Mouse (Mus musculus): Measurements from ENCODE around the gene Cacfd1. TPM values are rescaled to one million over a fixed set of nuclear protein-coding genes. Genes with fewer than 3 reads are reported as not detected.
A peak's percentile ranks its signal among the peaks of the same experiment; 100 is the strongest.

Gene Cacfd1
- polyA plus RNA-seq, 1 experiment from 2014 or later, result 86.7 TPM

DNA sequence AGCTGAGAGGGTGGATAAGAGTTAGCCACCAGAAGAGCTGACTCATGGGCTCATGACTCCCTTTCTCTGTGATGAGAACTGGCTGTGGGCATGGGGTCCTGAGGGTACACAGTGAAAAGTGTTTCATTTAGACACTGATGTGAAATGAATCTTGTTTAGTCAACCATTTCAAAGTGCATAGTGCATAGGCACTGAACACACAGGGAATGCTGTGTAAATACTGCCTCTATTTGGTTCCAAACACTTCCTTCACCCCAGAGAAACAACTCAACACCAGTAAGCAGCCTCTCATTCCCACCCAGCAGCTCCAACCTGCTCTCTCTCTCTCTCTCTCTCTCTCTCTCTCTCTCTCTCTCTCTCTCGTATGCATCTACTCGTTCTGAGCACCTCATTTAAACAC is 25.5 kb upstream of the Cacfd1 start:
- DNase-seq (ENCODE audit: low spot score) (no peak), ATAC-seq (ENCODE audit: insufficient number of reproducible peaks, low FRiP score, low TSS enrichment, low read depth) (no peak)
- no peaks in the 10 kb centered on the region for H3K9me3 ChIP-seq (ENCODE audit: control insufficient read depth, low read length)
- H3K27ac ChIP-seq (replicated peaks; ENCODE audit: low read depth, low read length), result no peak overlapping the region
- H3K27me3 ChIP-seq (ENCODE audit: control insufficient read depth, insufficient read depth, low read length), result no peaks in the 10 kb centered on the region
- H3K4me2 ChIP-seq (ENCODE audit: low read depth, severe bottlenecking), result no peak overlapping the region
- WGBS, result 72% methylated on average over 2 of the region's 2 CpGs
- no peaks in the 10 kb centered on the region for H3K36me3 ChIP-seq (ENCODE audit: control insufficient read depth, insufficient read depth, low read length)
- H3K9ac ChIP-seq (ENCODE audit: low read length), result no peak overlapping the region
- H3K4me3 ChIP-seq (ENCODE audit: low read depth, low read length), result no peak overlapping the region
- no peaks in the 10 kb centered on the region for H3K4me1 ChIP-seq (ENCODE audit: control insufficient read depth, insufficient read depth, low read length)

DNA sequence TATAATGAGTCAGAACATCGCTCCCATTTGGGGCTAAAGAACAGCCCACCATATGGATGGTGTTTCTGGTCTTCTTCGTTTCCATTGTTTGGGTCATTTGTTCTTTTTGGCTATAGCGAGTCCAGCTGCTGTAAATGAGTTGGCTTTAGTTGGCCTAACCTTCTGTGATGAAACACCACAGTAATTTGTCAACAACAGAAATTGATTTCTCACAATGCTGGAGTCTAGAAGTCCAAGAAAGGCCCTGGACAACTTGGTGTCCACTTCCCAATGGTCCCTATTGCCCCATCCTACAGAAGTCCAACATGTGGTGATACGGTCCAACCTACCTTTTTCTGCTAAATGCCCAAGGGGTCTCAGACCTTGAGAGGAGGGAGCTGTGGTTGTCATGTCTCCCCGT is 25.1 kb upstream of the Cacfd1 start:
- Histone ChIP-seq H3K4me1 (ENCODE audit: control insufficient read depth, insufficient read depth, low read length) (no peaks in the 10 kb centered on the region), H3K36me3 (ENCODE audit: control insufficient read depth, insufficient read depth, low read length) (no peaks in the 10 kb centered on the region), H3K27ac (replicated peaks; ENCODE audit: low read depth, low read length) (no peak overlapping the region), H3K9ac (ENCODE audit: low read length) (no peak overlapping the region), H3K9me3 (ENCODE audit: control insufficient read depth, low read length) (no peaks in the 10 kb centered on the region), H3K4me2 (ENCODE audit: low read depth, severe bottlenecking) (no peak overlapping the region), H3K27me3 (ENCODE audit: control insufficient read depth, insufficient read depth, low read length) (no peaks in the 10 kb centered on the region), H3K4me3 (ENCODE audit: low read depth, low read length) (no peak overlapping the region)
- WGBS, result 88% methylated on average over 5 of the region's 5 CpGs
- DNase-seq (ENCODE audit: low spot score), result no peak
- ATAC-seq (ENCODE audit: insufficient number of reproducible peaks, low FRiP score, low TSS enrichment, low read depth), result no peak

DNA sequence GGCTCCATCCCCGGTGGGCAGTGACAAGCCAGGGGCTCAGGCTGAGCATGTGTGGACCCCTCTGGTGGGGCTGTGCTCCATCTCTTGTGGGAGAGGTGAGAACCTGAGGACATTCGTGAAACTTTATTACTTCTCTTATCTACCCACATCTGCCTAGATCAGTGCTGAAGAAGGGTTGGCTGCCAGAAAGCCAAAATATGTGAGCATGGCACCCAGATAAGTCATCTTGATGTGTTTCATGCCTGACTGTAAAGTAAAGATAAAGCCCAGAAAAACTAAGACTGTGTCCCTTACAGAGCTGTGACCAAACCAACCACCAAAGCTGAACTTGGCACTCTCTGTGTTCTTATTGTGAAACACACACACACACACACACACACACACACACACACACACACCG is 15.8 kb upstream of the Cacfd1 start:
- no peaks in the 10 kb centered on the region for H3K4me1 ChIP-seq (ENCODE audit: control insufficient read depth, insufficient read depth, low read length)
- ATAC-seq (ENCODE audit: insufficient number of reproducible peaks, low FRiP score, low TSS enrichment, low read depth) (no peak), DNase-seq (ENCODE audit: low spot score) (no peak)
- no peak overlapping the region for H3K4me3 ChIP-seq (ENCODE audit: low read depth, low read length)
- no peaks in the 10 kb centered on the region for H3K27me3 ChIP-seq (ENCODE audit: control insufficient read depth, insufficient read depth, low read length)
- H3K9ac ChIP-seq (ENCODE audit: low read length), result no peak overlapping the region
- H3K4me2 ChIP-seq (ENCODE audit: low read depth, severe bottlenecking), result no peak overlapping the region
- no peak overlapping the region for H3K27ac ChIP-seq (replicated peaks; ENCODE audit: low read depth, low read length)
- 79% methylated on average over 3 of the region's 3 CpGs for WGBS
- H3K36me3 ChIP-seq (ENCODE audit: control insufficient read depth, insufficient read depth, low read length), result no peaks in the 10 kb centered on the region
- H3K9me3 ChIP-seq (ENCODE audit: control insufficient read depth, low read length), result no peaks in the 10 kb centered on the region

DNA sequence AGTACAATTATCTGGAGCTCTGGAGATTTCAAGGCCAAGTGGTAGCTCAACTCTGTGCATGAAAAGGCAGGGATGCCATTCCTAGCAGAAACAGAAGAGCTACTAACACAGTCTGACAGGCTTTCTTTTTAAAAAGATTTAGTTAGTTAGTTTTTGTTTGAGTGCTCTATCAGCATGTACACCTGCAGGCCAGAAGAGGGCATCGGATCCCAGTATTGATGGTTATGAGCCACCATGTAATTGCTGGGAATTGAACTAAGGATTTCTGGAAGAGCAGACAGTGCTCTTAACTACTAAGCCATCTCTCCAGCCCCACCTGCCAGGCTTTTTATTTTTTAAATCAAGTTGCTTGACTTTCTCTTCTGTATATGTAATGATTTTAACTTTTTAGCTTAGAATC is 12.2 kb upstream of the Cacfd1 start:
- no peak overlapping the region for H3K27ac ChIP-seq (replicated peaks; ENCODE audit: low read depth, low read length)
- ATAC-seq (ENCODE audit: insufficient number of reproducible peaks, low FRiP score, low TSS enrichment, low read depth) (no peak), DNase-seq (ENCODE audit: low spot score) (no peak)
- H3K4me2 ChIP-seq (ENCODE audit: low read depth, severe bottlenecking), result no peak overlapping the region
- H3K9me3 ChIP-seq (ENCODE audit: control insufficient read depth, low read length), result no peaks in the 10 kb centered on the region
- H3K9ac ChIP-seq (ENCODE audit: low read length), result no peak overlapping the region
- no peaks in the 10 kb centered on the region for H3K36me3 ChIP-seq (ENCODE audit: control insufficient read depth, insufficient read depth, low read length)
- no peak overlapping the region for H3K4me3 ChIP-seq (ENCODE audit: low read depth, low read length)
- H3K4me1 ChIP-seq (ENCODE audit: control insufficient read depth, insufficient read depth, low read length), result no peaks in the 10 kb centered on the region
- WGBS, result 86% methylated on average over 1 of the region's 1 CpGs
- H3K27me3 ChIP-seq (ENCODE audit: control insufficient read depth, insufficient read depth, low read length), result no peaks in the 10 kb centered on the region

DNA sequence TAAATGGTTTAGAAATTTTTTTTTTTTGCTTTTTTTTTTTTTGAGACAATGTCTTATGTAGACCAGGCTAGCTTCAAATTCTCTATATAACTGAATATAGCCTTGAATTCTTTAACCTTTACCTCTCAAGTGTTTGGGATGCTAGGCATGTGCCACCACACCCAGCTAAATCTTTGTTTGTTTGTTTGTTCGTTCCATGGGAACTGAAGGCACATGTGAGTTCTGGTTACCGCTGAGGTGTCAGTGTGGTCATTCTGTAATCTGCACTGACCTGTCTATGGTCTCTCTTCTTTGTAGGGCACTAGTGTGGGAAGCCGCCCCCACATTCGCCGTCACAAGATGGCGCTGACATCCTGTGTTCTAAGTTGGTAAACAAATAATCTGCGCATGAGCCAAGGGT is 11.7 kb upstream of the Cacfd1 start:
- H3K4me2 ChIP-seq (ENCODE audit: low read depth, severe bottlenecking), result no peak overlapping the region
- no peak for DNase-seq (ENCODE audit: low spot score)
- no peaks in the 10 kb centered on the region for H3K9me3 ChIP-seq (ENCODE audit: control insufficient read depth, low read length)
- no peaks in the 10 kb centered on the region for H3K36me3 ChIP-seq (ENCODE audit: control insufficient read depth, insufficient read depth, low read length)
- no peak overlapping the region for H3K9ac ChIP-seq (ENCODE audit: low read length)
- ATAC-seq (ENCODE audit: insufficient number of reproducible peaks, low FRiP score, low TSS enrichment, low read depth), result no peak
- H3K27ac ChIP-seq (replicated peaks; ENCODE audit: low read depth, low read length), result no peak overlapping the region
- WGBS, result 93% methylated on average over 6 of the region's 7 CpGs
- no peaks in the 10 kb centered on the region for H3K27me3 ChIP-seq (ENCODE audit: control insufficient read depth, insufficient read depth, low read length)
- H3K4me3 ChIP-seq (ENCODE audit: low read depth, low read length), result no peak overlapping the region
- H3K4me1 ChIP-seq (ENCODE audit: control insufficient read depth, insufficient read depth, low read length), result no peaks in the 10 kb centered on the region

DNA sequence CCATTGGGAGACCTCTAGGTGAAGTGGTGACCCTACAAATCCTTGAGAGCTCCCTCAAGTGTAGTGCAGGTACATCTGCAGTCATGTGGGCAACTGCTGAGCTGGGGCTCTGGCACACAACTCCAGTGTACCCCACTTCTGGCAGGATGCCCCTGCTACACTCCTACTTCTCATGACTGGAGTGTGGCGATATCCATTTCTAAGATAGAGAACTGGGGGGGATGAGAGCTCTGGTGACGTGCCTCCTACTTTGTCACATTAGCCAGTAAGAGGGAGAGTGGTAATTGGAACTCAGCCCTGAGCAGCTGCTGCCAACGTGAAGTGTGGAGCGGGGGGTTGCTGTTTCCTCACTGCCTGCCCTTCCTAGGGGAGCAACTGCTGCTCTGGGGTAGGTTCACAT is 3.5 kb upstream of the Cacfd1 start:
- DNase-seq (ENCODE audit: low spot score), result no peak
- WGBS, result 66% methylated on average over 4 of the region's 4 CpGs

DNA sequence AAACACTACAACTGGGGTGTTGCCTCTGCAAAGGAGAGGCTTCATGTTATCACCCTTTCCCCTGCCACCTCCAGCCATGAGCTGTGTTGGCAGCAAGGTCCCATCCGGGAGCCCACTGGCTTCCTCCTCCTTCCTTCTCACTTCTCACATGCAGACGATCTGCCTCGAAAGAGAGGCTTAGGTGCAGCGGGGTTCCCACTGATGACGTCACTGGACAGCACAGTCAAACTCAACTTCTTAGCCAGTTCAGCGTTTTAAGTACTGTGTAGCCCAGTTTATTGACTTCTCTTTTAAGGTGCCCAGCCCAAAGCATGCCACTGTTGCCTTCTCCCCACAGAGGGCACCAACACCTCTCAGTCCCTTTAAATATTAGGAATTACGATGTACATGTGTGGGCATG is 2.0 kb upstream of the Cacfd1 start:
- WGBS, result 67% methylated on average over 7 of the region's 7 CpGs

More for the DNA sequence above, 3.5 kb upstream of the Cacfd1 start:
- no peak overlapping the region for H3K27ac ChIP-seq (replicated peaks; ENCODE audit: low read depth, low read length)
- no peaks in the 10 kb centered on the region for H3K36me3 ChIP-seq (ENCODE audit: control insufficient read depth, insufficient read depth, low read length)
- no peak overlapping the region for H3K4me2 ChIP-seq (ENCODE audit: low read depth, severe bottlenecking)
- no peak overlapping the region for H3K4me3 ChIP-seq (ENCODE audit: low read depth, low read length)
- H3K9ac ChIP-seq (ENCODE audit: low read length), result no peak overlapping the region
- no peak for ATAC-seq (ENCODE audit: insufficient number of reproducible peaks, low FRiP score, low TSS enrichment, low read depth)
- H3K27me3 ChIP-seq (ENCODE audit: control insufficient read depth, insufficient read depth, low read length), result no peaks in the 10 kb centered on the region
- no peaks in the 10 kb centered on the region for H3K9me3 ChIP-seq (ENCODE audit: control insufficient read depth, low read length)
- H3K4me1 ChIP-seq (ENCODE audit: control insufficient read depth, insufficient read depth, low read length), result peaks cover 9% of the 10 kb centered on the region

DNA sequence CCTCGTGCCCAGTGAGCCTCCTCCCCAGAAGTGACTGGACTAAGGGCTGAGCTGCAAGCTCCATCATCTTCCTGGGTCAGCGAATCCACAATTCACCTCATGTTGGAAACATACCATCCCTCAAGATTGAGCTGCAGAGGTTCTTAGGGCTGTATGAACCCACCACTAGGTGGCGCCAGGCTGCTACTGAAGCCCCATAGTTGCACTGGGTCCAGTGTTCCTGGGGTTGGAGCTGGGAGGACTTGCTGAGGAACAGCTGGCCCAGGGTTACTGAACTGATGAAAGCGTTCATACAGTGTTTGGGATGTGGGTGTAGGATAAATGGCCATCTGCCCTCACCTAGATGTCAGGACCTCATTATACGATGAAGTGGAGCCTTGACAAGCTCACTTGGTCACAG is 8.1 kb downstream of the Cacfd1 start:
- H3K4me2 ChIP-seq (ENCODE audit: low read depth, severe bottlenecking), result no peak overlapping the region
- no peak overlapping the region for H3K9ac ChIP-seq (ENCODE audit: low read length)
- no peaks in the 10 kb centered on the region for H3K9me3 ChIP-seq (ENCODE audit: control insufficient read depth, low read length)
- no peak overlapping the region for H3K27ac ChIP-seq (replicated peaks; ENCODE audit: low read depth, low read length)
- ATAC-seq (ENCODE audit: insufficient number of reproducible peaks, low FRiP score, low TSS enrichment, low read depth) (peak; percentile 65; the same call in 1 of the 2 replicates), DNase-seq (ENCODE audit: low spot score) (peak; percentile 80)
- H3K4me3 ChIP-seq (ENCODE audit: low read depth, low read length), result no peak overlapping the region
- no peaks in the 10 kb centered on the region for H3K27me3 ChIP-seq (ENCODE audit: control insufficient read depth, insufficient read depth, low read length)
- no peaks in the 10 kb centered on the region for H3K4me1 ChIP-seq (ENCODE audit: control insufficient read depth, insufficient read depth, low read length)
- 59% methylated on average over 5 of the region's 5 CpGs for WGBS
- H3K36me3 ChIP-seq (ENCODE audit: control insufficient read depth, insufficient read depth, low read length), result peaks cover 13% of the 10 kb centered on the region

More for the DNA sequence above, 2.0 kb upstream of the Cacfd1 start:
- Histone ChIP-seq H3K4me2 (ENCODE audit: low read depth, severe bottlenecking) (no peak overlapping the region), H3K27me3 (ENCODE audit: control insufficient read depth, insufficient read depth, low read length) (no peaks in the 10 kb centered on the region), H3K4me3 (ENCODE audit: low read depth, low read length) (no peak overlapping the region), H3K27ac (replicated peaks; ENCODE audit: low read depth, low read length) (no peak overlapping the region), H3K9ac (ENCODE audit: low read length) (no peak overlapping the region), H3K9me3 (ENCODE audit: control insufficient read depth, low read length) (no peaks in the 10 kb centered on the region), H3K36me3 (ENCODE audit: control insufficient read depth, insufficient read depth, low read length) (no peaks in the 10 kb centered on the region), H3K4me1 (ENCODE audit: control insufficient read depth, insufficient read depth, low read length) (peaks cover 9% of the 10 kb centered on the region)
- no peak for ATAC-seq (ENCODE audit: insufficient number of reproducible peaks, low FRiP score, low TSS enrichment, low read depth)
- DNase-seq (ENCODE audit: low spot score), result no peak

DNA sequence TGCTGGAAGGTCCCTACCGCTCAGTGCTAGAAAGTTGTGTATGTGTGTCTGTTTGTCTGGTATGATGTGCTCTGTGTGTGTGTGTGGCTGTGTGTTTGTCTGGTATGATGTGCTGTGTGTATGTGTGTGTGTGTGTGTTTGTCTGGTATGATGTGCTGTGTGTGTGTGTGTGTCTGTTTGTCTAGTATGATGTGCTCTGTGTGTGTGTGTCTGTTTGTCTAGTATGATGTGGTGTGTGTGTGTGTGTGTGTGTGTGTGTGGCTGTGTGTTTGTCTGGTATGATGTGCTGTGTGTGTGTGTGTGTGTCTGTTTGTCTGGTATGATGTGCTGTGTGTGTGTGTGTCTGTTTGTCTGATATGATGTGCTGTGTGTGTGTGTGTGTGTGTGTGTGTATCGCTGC is 9.8 kb downstream of the Cacfd1 start:
- Histone ChIP-seq H3K4me2 (ENCODE audit: low read depth, severe bottlenecking) (no peak overlapping the region), H3K36me3 (ENCODE audit: control insufficient read depth, insufficient read depth, low read length) (peaks cover 2% of the 10 kb centered on the region), H3K27ac (replicated peaks; ENCODE audit: low read depth, low read length) (no peak overlapping the region), H3K9ac (ENCODE audit: low read length) (no peak overlapping the region), H3K9me3 (ENCODE audit: control insufficient read depth, low read length) (no peaks in the 10 kb centered on the region), H3K27me3 (ENCODE audit: control insufficient read depth, insufficient read depth, low read length) (no peaks in the 10 kb centered on the region), H3K4me3 (ENCODE audit: low read depth, low read length) (no peak overlapping the region), H3K4me1 (ENCODE audit: control insufficient read depth, insufficient read depth, low read length) (0 out of 2 replicates have a peak, but pooled peaks cover 2% of the 10 kb centered on the region)
- 91% methylated on average over 2 of the region's 2 CpGs for WGBS
- no peak for DNase-seq (ENCODE audit: low spot score)
- ATAC-seq (ENCODE audit: insufficient number of reproducible peaks, low FRiP score, low TSS enrichment, low read depth), result no peak
